Mouse (Mus musculus) small intestine, adult 2 months (tissue): ENCODE measurements around the gene Tnrc18. TPM values are rescaled to one million over a fixed set of nuclear protein-coding genes. Genes with fewer than 3 reads are reported as not detected.

ENCODE experiments used
- H3K27ac ChIP-seq: fragments of 200-500 bp; 2 replicates; pipeline ENCODE4 v1.5.1; 2012; ENCODE audit warnings: low read depth, low read length, control low read depth, inconsistent platforms; ENCODE audit not compliant: insufficient read depth
- H3K27me3 ChIP-seq: fragments of 200-500 bp; 2 replicates; pipeline ENCODE4 v1.6.1; 2012; ENCODE audit warnings: mild to moderate bottlenecking, moderate library complexity, low read length, inconsistent platforms; ENCODE audit not compliant: control insufficient read depth, insufficient read depth
- H3K36me3 ChIP-seq: fragments of 200-500 bp; 2 replicates; pipeline ENCODE4 v1.6.1; 2012; ENCODE audit warnings: mild to moderate bottlenecking, low read length, control low read depth, inconsistent platforms; ENCODE audit not compliant: control insufficient read depth, insufficient read depth
- H3K4me1 ChIP-seq: fragments of 200-500 bp; 2 replicates; pipeline ENCODE4 v1.6.1; 2012; ENCODE audit warnings: low read length, inconsistent platforms, mixed read lengths; ENCODE audit not compliant: control insufficient read depth, insufficient read depth, insufficient read length
- H3K4me3 ChIP-seq: fragments of 200-500 bp; 2 replicates; pipeline ENCODE4 v1.5.1; 2012; ENCODE audit warnings: low read depth, mild to moderate bottlenecking, control low read depth, inconsistent platforms, low read length, moderate library complexity
- CTCF ChIP-seq: fragments of 200-500 bp; IDR thresholded peaks from 2 replicates; pipeline ENCODE4 v1.5.1; 2012; ENCODE audit warnings: low read depth, mild to moderate bottlenecking, control low read depth, inconsistent platforms, low read length, moderate library complexity, mixed read lengths; ENCODE audit not compliant: insufficient replicate concordance, insufficient read length; ENCODE audit errors: extremely low read depth
- POLR2A ChIP-seq: fragments of 200-500 bp; IDR thresholded peaks from 2 replicates; pipeline ENCODE4 v1.6.1; 2012; ENCODE audit warnings: low read depth, mild to moderate bottlenecking, control low read depth, inconsistent platforms, low read length, moderate library complexity
- WGBS: fragments of 180-500 bp; shearing (Covaris S2); methylation state at CpG from one replicate; pipeline ENCODE4 v1.1.7; 2018; 5-methylcytosine and 5-hydroxymethylcytosine counted together
- polyA plus RNA-seq: library from polyadenylated mRNA; depleted of rRNA; stranded (reverse); fragments of >200 nt; gene quantifications from 2 replicates; pipeline ENCODE4 v1.2.3, GENCODE M21; 2012

Tnrc18 gene
- polyA plus RNA-seq, 1 experiment = 108 TPM

GRCm38 (mm10) chr5:142780579-142780978 is 36.9 kb downstream of the Tnrc18 start:
- Histone ChIP-seq H3K4me3 (no peak overlapping the region), H3K27ac (0 out of 2 replicates have a peak overlapping the region, but pooled peaks have one; percentile 2), H3K4me1 (peaks cover 23% of the 10 kb centered on the region), H3K36me3 (peaks cover 19% of the 10 kb centered on the region; the same call in 1 of the 2 replicates), H3K27me3 (no peaks in the 10 kb centered on the region)
- 66% methylated on average over 5 of the region's 5 CpGs for WGBS
- TF ChIP-seq POLR2A (no peak), CTCF (no peak)

- no peak overlapping the region for H3K27ac ChIP-seq
- peaks cover 30% of the 10 kb centered on the region for H3K36me3 ChIP-seq
- no peaks in the 10 kb centered on the region for H3K27me3 ChIP-seq
- TF ChIP-seq POLR2A (no peak), CTCF (no peak)
- peaks cover 23% of the 10 kb centered on the region for H3K4me1 ChIP-seq
- 79% methylated on average over 6 of the region's 6 CpGs for WGBS
- H3K4me3 ChIP-seq = no peak overlapping the region
Measured at GRCm38 (mm10) chr5:142778871-142779270, 38.6 kb downstream of the Tnrc18 start.

GRCm38 (mm10) chr5:142778135-142778534 is 39.3 kb downstream of the Tnrc18 start:
- H3K27ac ChIP-seq = no peak overlapping the region
- peaks cover 37% of the 10 kb centered on the region for H3K36me3 ChIP-seq
- WGBS = 82% methylated on average over 8 of the region's 8 CpGs
- peaks cover 19% of the 10 kb centered on the region for H3K4me1 ChIP-seq
- H3K27me3 ChIP-seq = no peaks in the 10 kb centered on the region
- no peak for TF ChIP-seq POLR2A
- TF ChIP-seq CTCF = no peak
- no peak overlapping the region for H3K4me3 ChIP-seq

DNA sequence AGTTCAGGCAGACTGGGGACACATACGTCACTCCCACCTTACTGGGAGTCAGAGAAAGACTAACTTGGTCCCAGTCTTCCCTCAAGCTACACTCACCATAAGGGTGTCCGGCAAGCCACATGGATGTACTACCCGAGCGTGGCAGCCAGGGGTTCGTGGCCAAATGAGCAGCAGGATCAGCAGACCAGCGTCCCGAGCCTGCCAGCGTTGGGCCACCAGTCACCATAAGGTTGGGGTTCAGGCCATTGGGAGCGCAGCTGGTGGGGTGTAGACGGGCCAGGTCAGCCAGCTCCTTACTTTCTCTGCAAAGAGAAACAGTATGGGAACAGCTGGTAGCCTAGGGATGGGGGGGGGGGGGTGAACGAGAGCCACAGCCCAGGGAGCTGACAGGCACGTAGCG is 41.4 kb downstream of the Tnrc18 start:
- Histone ChIP-seq H3K27me3 (no peaks in the 10 kb centered on the region), H3K36me3 (peaks cover 56% of the 10 kb centered on the region), H3K4me3 (no peak overlapping the region), H3K27ac (no peak overlapping the region), H3K4me1 (peaks cover 10% of the 10 kb centered on the region; the same call in 1 of the 2 replicates)
- WGBS = 91% methylated on average over 13 of the region's 13 CpGs
- TF ChIP-seq POLR2A (no peak), CTCF (no peak)

GRCm38 (mm10) chr5:142774771-142775170 is 42.7 kb downstream of the Tnrc18 start:
- H3K27ac ChIP-seq = no peak overlapping the region
- H3K36me3 ChIP-seq = peaks cover 68% of the 10 kb centered on the region
- H3K4me3 ChIP-seq = no peak overlapping the region
- peaks cover 3% of the 10 kb centered on the region; the same call in 1 of the 2 replicates for H3K4me1 ChIP-seq
- WGBS = 84% methylated on average over 5 of the region's 5 CpGs
- H3K27me3 ChIP-seq = no peaks in the 10 kb centered on the region
- TF ChIP-seq POLR2A (no peak), CTCF (no peak)

DNA sequence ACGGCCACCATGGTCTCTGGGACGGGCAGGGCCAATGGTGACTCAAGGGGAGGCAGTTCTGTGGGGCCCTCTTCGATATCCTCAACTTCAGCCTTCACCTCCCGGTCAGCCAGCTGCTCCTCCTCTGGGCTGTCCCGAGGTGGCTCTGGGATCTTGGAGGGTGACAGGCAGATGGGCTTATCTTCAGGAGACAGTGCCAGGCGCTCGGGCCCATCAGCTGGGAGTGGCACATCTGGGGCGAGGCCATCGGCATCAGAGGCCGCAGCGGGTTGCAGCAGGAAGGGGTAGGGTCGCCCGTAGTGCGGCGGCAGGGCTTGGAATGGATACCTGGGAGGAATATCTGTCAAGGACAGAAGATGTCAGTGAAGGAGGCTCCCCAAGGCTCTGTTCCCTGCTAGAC is 45.5 kb downstream of the Tnrc18 start:
- TF ChIP-seq POLR2A (no peak), CTCF (no peak)
- Histone ChIP-seq H3K27ac (no peak overlapping the region), H3K27me3 (no peaks in the 10 kb centered on the region), H3K4me3 (no peak overlapping the region), H3K36me3 (peaks cover 81% of the 10 kb centered on the region), H3K4me1 (peaks cover 7% of the 10 kb centered on the region; the same call in 1 of the 2 replicates)
- WGBS = 80% methylated on average over 15 of the region's 15 CpGs

- Histone ChIP-seq H3K27ac (no peak overlapping the region), H3K4me1 (peaks cover 7% of the 10 kb centered on the region; the same call in 1 of the 2 replicates), H3K27me3 (no peaks in the 10 kb centered on the region), H3K4me3 (no peak overlapping the region), H3K36me3 (peaks cover 83% of the 10 kb centered on the region)
- 91% methylated on average over 4 of the region's 4 CpGs for WGBS
- TF ChIP-seq CTCF (no peak), POLR2A (no peak)
Measured at GRCm38 (mm10) chr5:142771034-142771433, 46.4 kb downstream of the Tnrc18 start.
